Mouse (Mus musculus): ENCODE results near the gene Ubox5.

Ubox5 gene

DNA sequence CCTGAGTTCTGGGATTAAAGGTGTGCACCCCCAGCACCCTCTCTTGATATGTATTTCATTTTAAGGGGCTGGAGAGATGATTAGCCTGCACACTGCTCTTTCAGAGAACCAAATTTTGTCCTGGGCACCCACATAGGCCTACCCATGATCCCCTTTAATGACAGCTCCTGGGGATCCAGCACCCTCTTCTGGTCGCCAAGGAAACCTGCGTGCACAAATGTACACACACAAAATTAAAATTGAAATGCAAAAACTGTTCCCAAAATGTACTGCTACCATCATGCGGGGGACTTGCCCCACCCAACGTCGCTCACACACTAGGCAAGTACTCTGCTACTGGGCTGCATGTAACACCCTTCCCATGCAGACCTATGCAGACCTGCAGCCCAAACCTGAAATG is 54.9 kb downstream of the Ubox5 start:
- DNase-seq = no peak

DNA sequence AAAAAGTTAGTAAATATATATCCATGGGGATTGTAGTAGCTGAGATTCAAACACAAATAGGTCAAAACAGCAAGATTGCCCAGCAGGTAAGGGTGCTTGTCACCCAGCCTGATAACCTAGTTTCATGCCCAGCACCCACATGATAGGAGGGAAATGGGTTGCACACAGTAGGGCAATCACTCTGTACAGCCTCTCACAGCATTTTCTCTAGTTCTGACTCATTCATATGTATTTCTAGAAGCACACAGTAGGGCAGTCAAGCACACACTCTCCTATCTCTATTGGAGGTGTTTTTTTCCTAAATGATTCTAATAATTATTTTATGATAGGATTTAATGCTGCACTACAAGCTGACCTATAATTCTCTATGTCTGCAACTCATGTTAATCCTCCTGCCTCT is 59.9 kb downstream of the Ubox5 start:
- DNase-seq = no peak

DNA sequence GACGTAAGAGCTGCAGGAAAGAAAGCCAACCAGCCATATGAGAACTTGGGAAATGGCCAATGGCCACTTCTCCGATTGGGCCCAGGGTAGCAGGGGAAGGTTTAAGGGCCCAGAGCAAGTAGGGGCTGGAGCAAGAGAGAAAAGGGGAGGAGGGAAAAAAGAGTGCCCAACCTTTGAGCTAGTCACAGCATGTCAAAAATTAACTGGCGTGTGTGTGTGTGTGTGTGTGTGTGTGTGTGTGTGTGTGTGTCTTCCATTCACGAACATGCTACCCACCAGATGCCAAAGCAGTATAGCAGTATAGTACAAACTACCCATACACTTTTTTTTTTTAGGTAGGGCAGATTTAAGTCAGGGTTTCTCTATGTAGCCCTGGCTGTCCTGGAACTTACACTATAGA is 60.9 kb downstream of the Ubox5 start:
- peak; percentile 25 for DNase-seq

DNA sequence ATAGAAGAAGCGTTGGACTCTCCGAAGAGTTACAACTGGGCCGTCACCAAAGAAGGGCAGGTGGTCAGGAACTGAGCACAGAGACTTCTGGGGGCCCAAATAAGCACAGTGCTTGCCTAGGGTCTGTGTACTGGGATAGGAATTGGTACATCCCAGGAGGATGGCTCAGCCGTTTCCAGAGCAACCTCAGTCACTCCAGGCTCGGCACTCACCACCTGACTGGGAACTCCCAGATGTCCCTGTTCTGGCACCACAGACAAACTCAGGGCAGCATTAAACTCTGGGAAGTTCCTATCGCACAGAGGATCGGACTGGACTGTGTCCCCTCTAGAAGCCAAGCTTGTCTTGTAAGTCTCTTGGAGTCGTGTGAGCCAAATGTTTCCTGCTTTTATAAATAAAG is 64.9 kb downstream of the Ubox5 start:
- DNase-seq = no peak

DNA sequence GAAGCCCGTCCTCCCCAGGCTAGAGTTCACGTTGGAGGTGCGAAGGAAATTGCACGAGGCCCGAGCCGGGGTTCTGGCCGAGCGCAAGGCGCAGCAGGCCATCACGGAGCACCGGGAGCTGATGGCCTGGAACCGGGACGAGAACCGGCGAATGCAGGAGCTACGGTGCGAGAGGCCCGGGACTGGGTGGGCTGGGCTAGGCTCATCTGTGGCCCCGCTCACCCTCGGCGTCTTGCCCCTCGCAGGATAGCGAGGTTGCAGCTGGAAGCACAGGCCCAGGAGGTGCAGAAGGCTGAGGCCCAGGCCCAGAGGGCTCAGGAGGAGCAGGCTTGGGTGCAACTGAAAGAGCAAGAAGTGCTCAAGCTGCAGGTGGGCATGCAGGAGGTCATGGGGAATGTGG is 65.8 kb downstream of the Ubox5 start:
- DNase-seq = no peak

DNA sequence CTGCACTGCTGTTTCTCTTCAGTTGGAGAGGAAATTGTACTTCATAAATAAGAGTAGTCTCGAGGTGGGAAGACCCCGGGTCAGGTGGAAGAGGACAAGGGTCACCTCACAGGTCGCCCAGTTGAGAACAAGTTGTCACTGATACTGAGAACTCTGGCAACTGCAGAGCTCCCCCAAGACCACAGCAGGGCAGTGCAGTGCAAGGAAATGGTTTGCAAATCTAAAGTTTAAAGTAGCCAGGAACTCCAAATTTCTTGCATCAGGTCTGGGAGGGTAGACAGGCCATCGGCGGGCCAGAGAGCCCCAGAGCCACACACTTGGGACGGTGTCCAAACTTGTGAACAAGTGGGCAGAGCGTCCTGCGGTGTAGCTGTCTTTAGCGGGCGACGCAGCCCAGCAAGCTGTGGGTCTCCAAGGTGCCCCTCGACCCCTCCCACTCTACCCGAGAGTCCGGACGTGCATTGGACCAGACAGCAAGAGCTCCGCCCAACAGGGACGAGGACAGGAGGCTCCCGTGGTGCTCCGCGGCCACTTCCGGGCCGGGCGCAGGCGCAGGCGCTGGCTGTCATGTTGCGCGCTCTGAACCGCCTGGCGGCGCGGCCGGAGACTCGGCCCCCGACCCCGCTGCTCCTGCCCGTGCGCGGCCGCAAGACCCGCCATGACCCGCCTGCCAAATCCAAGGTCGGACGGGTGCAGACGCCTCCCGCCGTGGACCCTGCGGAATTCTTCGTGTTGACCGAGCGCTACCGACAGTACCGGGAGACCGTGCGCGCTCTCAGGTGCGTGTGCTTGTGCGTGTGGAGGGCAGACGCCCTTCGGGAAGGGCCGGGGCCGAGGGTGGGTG is 66.4 kb downstream of the Ubox5 start, which contains the start of gene Mrps26:
TSS of gene Mrps26 (plus strand) at position 531 of the 844 bp plus-strand sequence.
- peak; percentile 94 for DNase-seq

DNA sequence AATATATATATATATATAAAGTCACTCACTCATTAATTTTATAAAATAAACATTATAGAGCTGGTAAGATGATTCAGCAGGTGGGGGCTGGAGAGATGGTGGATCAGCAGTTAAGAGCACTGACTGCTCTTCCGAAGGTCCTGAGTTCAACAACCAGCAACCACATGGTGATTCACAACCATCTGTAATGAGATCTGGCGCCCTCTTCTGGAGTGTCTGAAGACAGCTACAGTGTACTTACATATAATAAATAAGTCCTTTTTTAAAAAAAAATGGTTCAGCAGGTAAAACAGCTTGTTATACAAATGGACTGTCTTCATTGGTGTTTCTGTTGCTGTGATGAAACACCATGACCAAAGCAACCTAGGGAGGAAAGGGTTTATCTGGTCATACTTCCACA is 71.8 kb downstream of the Ubox5 start:
- DNase-seq = no peak

DNA sequence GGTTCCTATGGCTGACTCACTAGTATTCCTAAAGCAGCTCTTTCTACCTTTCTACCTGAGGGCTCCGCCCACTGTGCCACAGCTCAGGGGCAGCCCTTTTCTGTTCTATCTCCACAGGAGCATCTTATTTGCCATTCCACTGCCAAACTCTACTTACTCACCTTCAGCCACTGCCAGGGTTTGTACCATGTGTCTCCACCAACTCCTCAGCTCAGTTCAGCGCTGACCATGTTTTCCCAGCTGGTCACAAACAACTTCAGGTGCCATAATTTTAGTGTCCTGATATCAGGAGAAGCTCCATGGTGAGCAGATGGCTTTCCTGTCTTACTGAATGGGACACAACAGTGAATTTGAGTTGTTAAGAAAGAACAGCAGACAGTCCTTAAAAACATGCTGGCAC is 72.4 kb downstream of the Ubox5 start:
- DNase-seq = no peak

DNA sequence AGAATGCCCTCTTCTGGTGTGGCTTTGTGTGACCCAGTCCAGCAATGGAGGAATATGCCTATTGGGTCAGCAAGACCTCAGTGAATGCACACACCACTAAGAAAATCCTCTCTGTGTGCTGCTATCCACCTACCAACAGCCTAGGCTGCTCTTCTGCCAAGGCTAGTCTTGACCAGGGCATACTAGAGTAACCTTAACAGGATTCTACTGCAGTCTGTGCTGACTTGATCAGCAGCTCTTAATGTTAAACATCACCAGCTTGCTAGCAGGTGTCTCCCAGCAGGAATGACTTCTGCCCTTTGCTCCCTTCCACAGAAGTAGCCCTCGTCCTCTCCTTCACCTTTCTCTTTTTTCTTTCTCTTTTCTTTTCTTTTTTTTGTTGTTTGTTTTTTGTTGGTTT is 73.5 kb downstream of the Ubox5 start:
- peak; percentile 27 for DNase-seq

DNA sequence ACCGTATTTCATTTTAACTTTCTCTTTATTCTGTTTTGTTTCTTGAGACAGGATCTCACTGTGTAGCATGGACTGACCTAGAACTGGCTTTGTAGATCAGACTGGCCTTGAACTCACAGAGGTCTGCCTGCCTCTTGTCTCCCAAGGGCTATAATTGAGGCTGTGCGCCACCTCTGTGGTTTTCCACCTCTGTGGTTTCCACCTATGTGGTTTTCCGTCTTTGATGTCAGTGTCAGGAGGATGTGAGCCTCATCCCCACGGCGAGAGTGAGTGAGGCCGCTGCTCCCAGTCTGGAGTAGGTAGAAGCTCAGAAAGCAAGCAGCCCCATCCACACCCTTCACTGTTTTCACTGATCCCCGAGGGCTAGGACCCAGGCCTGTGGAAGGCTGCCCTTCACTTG is 75.0 kb downstream of the Ubox5 start:
- no peak for DNase-seq

DNA sequence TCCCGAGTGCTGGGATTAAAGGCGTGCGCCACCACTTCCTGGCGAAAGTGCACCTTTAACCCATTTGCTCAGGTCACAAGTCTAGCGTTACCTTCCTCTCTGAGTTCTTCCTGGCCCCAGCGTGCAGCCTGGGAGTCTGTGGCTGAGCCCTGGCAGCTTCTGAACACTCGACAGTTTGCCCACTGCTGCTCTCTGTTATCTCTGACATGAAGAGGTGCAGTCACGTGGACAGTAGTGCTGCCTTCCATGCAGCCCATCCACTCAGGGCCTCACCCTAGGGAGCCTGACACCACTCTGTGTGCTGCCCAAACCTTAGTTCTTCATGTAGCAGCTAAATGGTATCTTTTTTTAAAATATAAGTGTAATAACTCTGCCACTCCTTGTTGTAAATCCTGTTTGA is 82.9 kb downstream of the Ubox5 start:
- DNase-seq = no peak

DNA sequence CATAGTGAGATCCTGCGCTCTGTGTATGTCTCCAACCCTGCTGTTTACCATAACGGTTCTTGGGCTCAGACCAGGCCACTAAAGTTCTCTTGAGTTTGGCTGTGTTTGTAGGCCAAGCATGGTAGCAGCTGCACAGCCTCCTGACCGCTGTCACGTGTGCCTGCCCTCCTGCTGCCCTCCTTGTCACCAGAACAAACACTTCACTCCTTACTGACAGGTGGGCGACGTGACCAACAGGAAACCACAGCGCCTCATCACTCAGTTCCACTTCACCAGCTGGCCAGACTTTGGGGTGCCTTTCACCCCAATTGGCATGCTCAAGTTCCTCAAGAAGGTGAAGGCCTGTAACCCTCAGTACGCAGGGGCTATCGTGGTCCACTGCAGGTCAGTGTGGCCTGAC is 89.6 kb downstream of the Ubox5 start:
- no peak for DNase-seq

Data from kidney, adult 11 months (tissue).